Mouse (Mus musculus): ENCODE results near the gene Zbed3.
A peak's percentile ranks its signal among the peaks of the same experiment; 100 is the strongest.

Gene Zbed3

GRCm38 (mm10) chr13:95323400-95323799 is at the start of gene Zbed3:
Gene Zbed3 (plus strand): TSS chr13:95323612.
- DNase-seq (ENCODE audit: inconsistent age in 2 of 2, low spot score in 1 of 2), result no peak

- DNase-seq (ENCODE audit: inconsistent age in 2 of 2, low spot score in 1 of 2), result peak; percentile 27 to 83
Measured at GRCm38 (mm10) chr13:95278426-95279025, 44.9 kb upstream of the Zbed3 start.

GRCm38 (mm10) chr13:95281740-95282673 is 41.4 kb upstream of the Zbed3 start:
- DNase-seq (ENCODE audit: inconsistent age in 2 of 2, low spot score in 1 of 2), result peak; percentile 50 to 84

GRCm38 (mm10) chr13:95286989-95287388 is 36.4 kb upstream of the Zbed3 start:
- DNase-seq (ENCODE audit: inconsistent age in 2 of 2, low spot score in 1 of 2), result peak; percentile 78 to 91

DNA sequence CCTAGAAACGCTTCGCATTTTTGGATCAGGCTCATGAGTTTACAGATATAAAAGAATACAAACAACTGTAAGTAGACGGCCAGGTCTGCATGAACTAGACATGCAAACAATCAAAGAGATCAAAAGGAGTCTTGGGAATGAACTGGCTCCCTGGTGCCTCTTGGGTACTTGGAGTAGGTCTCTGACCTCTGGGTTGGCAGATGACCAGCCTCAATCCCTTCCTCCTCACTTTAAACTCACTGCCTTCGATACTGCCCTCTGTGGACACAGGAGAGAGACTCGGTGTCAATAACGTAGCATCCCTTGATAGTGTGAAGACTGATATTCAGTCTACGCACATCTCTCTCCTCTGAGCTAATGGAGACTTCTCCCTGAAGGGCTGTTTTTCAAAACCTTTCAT is 35.4 kb upstream of the Zbed3 start:
- no peak for DNase-seq (ENCODE audit: inconsistent age in 2 of 2, low spot score in 1 of 2)

GRCm38 (mm10) chr13:95291983-95292382 is 31.4 kb upstream of the Zbed3 start:
- no peak for DNase-seq (ENCODE audit: inconsistent age in 2 of 2, low spot score in 1 of 2)

- no peak for DNase-seq (ENCODE audit: inconsistent age in 2 of 2, low spot score in 1 of 2)
Measured at GRCm38 (mm10) chr13:95299956-95300355, 23.5 kb upstream of the Zbed3 start.

- DNase-seq (ENCODE audit: inconsistent age in 2 of 2, low spot score in 1 of 2), result no peak
Measured at GRCm38 (mm10) chr13:95306596-95306995, 16.8 kb upstream of the Zbed3 start.

GRCm38 (mm10) chr13:95307100-95307655 is 16.2 kb upstream of the Zbed3 start:
- no peak for DNase-seq (ENCODE audit: inconsistent age in 2 of 2, low spot score in 1 of 2)

DNA sequence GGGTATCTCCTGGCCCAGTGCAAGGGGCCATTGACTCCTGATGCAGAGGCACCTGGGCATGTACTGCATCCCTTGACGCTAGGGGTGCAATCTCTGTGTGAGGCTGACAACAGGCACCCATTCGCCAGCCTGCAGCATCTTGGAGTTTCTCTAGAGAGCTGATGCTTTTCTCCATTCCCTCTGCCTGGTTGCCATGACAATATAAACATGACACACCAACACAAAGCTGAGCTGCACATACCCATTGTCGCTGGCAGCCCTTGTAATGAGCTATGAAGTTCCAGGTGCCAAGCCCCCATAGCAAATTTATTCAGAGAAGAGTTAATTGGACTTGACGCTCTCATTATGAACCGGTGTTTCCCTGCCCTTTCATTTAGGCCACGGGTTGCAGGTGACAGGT is 11.4 kb upstream of the Zbed3 start:
- DNase-seq (ENCODE audit: inconsistent age in 2 of 2, low spot score in 1 of 2), result no peak

DNA sequence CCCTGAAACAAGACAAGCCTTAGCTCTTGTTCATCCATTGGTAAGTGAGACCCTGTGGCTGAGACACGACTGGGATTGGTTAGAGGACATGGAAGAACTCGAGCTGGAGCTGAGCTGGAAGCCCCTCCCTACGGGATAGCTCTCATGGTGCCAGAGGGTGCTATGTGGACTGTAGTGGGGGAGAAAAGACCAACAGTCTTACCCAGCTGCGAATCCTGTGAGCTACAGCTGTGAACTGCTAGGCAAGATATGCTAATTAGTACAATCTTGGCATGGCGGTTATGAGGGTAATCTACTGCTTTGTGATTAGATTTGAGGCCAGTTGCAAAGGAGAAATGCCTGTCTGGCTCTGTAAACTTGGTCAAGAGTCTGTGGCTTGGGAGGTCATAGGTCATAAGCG is 4.3 kb upstream of the Zbed3 start:
- no peak for DNase-seq (ENCODE audit: inconsistent age in 2 of 2, low spot score in 1 of 2)

- DNase-seq (ENCODE audit: inconsistent age in 2 of 2, low spot score in 1 of 2), result no peak
Measured at GRCm38 (mm10) chr13:95320451-95320850, 3.0 kb upstream of the Zbed3 start.

GRCm38 (mm10) chr13:95323950-95324625 is 676 bp downstream of the Zbed3 start:
- peak; percentile 49 to 79 for DNase-seq (ENCODE audit: inconsistent age in 2 of 2, low spot score in 1 of 2)

DNA sequence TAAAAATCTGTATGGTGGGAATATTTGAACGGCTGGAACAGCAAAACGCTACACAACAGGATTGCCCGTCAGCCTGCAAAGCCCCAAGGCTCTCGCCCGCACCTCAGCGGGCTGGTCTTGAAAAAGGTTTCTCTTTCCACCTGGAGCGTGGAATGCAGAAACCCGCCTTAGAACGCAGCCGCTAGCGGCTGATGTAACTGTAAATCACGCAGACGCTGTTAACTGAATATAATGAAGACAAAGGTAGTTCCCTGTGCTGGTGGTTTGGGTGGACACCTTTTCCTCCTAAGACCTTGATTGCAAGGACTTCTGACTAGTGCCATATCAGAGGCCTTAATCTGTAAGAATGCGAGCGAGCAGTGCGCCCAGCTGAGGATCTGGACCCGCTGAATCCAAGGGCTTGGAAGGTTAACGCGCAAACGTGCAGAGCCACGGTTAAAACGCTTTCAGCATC is 1.2 kb downstream of the Zbed3 start:
- DNase-seq (ENCODE audit: inconsistent age in 2 of 2, low spot score in 1 of 2), result no peak

DNA sequence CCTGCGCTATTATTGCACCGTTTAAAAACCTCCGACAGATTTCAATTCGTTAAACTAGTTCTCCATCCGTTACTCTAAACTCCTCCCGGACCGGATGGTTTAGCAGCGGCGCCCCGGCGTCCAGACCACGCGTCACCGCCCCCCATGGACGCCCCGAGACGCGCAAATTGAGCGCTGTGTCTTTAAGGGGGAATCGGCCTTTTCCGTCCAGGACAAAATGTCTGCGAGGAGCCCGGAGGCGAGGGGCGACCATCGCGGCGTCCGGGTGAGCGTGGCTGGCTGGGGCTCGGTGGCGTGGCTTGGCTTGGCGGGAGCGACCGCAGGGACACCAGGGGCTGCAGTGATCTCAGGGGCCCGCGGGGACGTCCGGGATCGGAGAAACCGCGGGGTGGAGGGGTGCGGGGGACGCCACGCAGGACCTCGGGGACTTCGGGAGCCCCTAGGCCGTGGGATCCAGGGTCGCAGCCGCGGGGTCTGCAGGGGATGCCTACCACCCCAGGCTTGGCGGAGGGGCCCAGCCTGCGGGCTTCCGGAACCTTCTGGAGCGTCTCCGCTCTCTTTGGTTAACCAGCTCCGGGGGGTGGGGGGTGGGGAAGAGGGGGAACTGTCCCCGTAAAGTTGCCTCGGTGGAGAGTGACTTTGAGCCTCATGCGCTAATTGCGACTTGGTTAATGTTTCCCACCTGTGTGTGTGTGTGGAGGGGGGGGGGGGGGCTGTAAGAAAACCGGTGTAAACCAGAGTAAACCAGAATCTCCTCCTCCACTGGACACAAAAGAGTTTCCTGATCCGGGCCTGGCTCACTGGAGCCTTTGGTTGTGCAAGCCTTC is 1.9 kb downstream of the Zbed3 start:
- DNase-seq (ENCODE audit: inconsistent age in 2 of 2, low spot score in 1 of 2), result peak; percentile 73 to 92

DNA sequence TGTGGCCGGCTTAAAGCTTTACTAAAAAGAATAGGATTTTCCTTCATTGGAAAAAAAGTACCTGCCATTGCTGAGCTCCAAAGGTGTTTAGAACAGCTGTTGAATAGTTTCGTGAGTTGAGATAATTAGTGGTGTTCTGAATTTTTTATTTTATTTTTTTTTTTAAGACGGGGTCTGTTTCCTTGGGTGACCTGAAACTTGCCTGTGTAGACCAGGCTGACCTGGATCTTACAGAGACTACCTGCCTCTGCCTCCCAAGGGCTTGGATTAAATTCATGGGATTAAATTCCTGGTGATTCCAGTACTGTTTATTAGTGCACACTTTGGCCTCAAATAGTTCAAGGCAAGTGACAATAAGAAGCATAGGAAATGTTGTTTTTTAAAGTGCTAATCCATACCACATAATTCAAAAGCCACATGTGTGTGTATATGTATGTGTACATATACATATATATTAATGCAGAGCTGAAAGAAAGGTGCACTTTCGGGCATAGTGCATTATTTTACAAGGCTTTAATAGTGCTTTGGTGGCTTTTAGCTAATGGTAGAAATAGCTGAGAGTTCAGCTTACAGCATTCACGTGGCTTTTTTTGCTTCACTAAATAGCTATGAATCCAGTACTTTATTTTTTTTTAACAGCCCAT is 2.6 kb downstream of the Zbed3 start:
- peak in 1 of 2 experiments; percentile 68 for DNase-seq (ENCODE audit: inconsistent age in 2 of 2, low spot score in 1 of 2)

- peak in 1 of 2 experiments; percentile 67 for DNase-seq (ENCODE audit: inconsistent age in 2 of 2, low spot score in 1 of 2)
Measured at GRCm38 (mm10) chr13:95326611-95327344, 3.4 kb downstream of the Zbed3 start.

DNA sequence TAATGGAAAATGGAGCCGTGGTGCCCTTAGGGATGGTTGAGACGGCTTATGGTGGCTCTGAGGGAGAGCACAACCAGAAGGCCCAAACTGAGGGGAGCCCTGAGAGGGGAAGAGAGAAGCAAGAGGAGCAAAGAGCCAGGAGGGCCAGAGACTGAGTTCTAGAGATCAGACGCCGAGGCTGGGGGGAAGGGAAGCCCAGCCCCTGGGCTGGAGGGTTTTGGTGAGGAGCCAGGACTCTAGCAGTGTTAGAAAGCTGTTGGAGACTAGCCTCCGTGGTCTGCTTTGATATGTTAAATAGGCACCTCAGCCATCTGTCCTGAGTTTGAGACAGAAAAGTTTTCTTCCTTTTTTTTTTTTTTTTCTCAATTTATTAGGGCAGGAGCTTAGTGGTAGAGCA is 3.9 kb downstream of the Zbed3 start:
- DNase-seq (ENCODE audit: inconsistent age in 2 of 2, low spot score in 1 of 2), result peak in 1 of 2 experiments; percentile 11

- no peak for DNase-seq (ENCODE audit: inconsistent age in 2 of 2, low spot score in 1 of 2)
Measured at GRCm38 (mm10) chr13:95328767-95329166, 5.4 kb downstream of the Zbed3 start.

Data from adrenal gland, adult (tissue).